Mouse (Mus musculus) embryonic facial prominence, embryonic 15.5 days (tissue): Measurements from ENCODE around the gene Lrrc36. TPM values are rescaled to one million over a fixed set of nuclear protein-coding genes. Genes with fewer than 3 reads are reported as not detected.

ENCODE experiments used
- ATAC-seq: fragments of 200-750 bp; cut with Nextera tagmentation; 2 replicates; pipeline ENCODE4 v1.8.0; 2017; ENCODE audit warnings: low read depth, moderate TSS enrichment; ENCODE audit not compliant: insufficient number of reproducible peaks, low FRiP score, low TSS enrichment
- H3K27ac ChIP-seq: fragments of 300-500 bp; sonication (generic); replicated peaks from 2 replicates; pipeline ENCODE4 v1.5.1; 2015; ENCODE audit warnings: mild to moderate bottlenecking, inconsistent platforms
- H3K27me3 ChIP-seq: fragments of 300-500 bp; sonication (generic); 2 replicates; pipeline ENCODE4 v1.6.1; 2015; ENCODE audit warnings: inconsistent platforms
- H3K36me3 ChIP-seq: fragments of 300-500 bp; sonication (generic); 2 replicates; pipeline ENCODE4 v1.6.1; 2015; ENCODE audit warnings: mild to moderate bottlenecking, inconsistent platforms
- H3K4me1 ChIP-seq: fragments of 300-500 bp; sonication (generic); 2 replicates; pipeline ENCODE4 v1.6.1; 2015; ENCODE audit warnings: inconsistent platforms
- H3K4me2 ChIP-seq: fragments of 300-500 bp; sonication (generic); replicated peaks from 2 replicates; pipeline ENCODE4 v1.6.1; 2015; ENCODE audit warnings: mild to moderate bottlenecking, inconsistent platforms
- H3K4me3 ChIP-seq: fragments of 300-500 bp; sonication (generic); replicated peaks from 2 replicates; pipeline ENCODE4 v1.5.1; 2015; ENCODE audit warnings: mild to moderate bottlenecking, inconsistent platforms
- H3K9ac ChIP-seq: fragments of 300-500 bp; sonication (generic); 2 replicates; pipeline ENCODE4 v1.6.1; 2015; ENCODE audit warnings: inconsistent platforms
- H3K9me3 ChIP-seq: fragments of 300-500 bp; sonication (generic); replicated peaks from 2 replicates; pipeline ENCODE4 v1.6.1; 2016; ENCODE audit warnings: inconsistent platforms
- WGBS: fragments of 180-500 bp; shearing (Covaris S2); methylation state at CpG from one replicate; pipeline ENCODE4 v1.1.7; 2015; 5-methylcytosine and 5-hydroxymethylcytosine counted together
- polyA plus RNA-seq: library from polyadenylated mRNA; unstranded; fragments of >200 nt; fragmentation: Nextera tagmentation; extraction: Ambion mirVana; gene quantifications from 2 replicates; pipeline ENCODE4 v1.2.1, GENCODE M21; 2015

Lrrc36 gene
- polyA plus RNA-seq, 1 experiment from 2014 or later, result 2.6 TPM

DNA sequence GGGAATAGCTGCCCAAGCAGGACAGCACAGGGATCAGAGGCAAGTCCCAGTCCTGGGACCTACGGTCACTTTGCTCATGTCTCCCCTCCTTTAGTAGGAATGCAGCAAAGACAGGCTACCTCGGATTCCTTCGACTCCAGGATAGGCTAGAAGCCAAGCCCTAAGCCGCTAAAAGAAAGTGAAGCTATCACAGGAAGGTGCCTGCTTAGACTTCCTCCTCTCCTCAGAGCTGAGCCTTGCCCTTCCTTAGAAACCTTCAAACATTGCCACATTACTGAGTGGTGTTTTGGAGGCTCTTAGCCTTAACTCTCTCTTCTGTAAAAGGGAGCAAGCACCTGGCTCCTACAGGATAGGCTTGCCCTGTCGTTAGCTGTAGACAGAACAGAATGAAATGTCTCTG, 61.3 kb downstream of the Lrrc36 start:
- no peak overlapping the region for H3K4me3 ChIP-seq
- H3K27ac ChIP-seq, result peak overlapping the region; percentile 34; the same call in 1 of the 2 replicates
- 33% methylated on average over 5 of the region's 5 CpGs for WGBS
- H3K36me3 ChIP-seq, result peaks cover 50% of the 10 kb centered on the region
- no peaks in the 10 kb centered on the region for H3K9me3 ChIP-seq
- H3K9ac ChIP-seq, result no peak overlapping the region
- H3K4me1 ChIP-seq, result peaks cover 44% of the 10 kb centered on the region
- no peak for ATAC-seq
- H3K27me3 ChIP-seq, result peaks cover 12% of the 10 kb centered on the region
- no peak overlapping the region for H3K4me2 ChIP-seq

DNA sequence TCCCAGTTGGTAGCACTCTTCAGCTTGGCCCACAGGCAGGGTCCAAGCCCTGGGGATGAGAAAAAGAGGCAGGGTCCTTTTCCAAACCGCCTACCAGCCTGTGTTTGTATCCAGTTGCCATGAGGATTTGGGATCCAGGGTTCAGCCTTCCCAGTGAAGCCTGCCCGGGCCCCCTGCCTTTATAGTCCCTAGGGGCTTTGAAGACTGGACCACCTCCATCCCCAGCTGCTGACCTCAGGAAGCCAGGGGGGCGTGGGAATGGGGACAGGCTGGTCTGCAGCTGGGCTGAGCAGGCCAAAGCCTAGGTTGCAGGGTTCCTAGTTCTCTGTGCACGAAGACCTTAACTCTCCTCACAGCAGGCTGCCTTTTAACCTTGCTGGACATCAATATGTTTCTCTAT, 61.9 kb downstream of the Lrrc36 start:
- Histone ChIP-seq H3K36me3 (peaks cover 50% of the 10 kb centered on the region), H3K4me3 (no peak overlapping the region), H3K4me1 (peaks cover 38% of the 10 kb centered on the region), H3K9me3 (no peaks in the 10 kb centered on the region), H3K4me2 (no peak overlapping the region), H3K27ac (0 out of 2 replicates have a peak overlapping the region, but pooled peaks have one; percentile 34), H3K9ac (no peak overlapping the region), H3K27me3 (peaks cover 12% of the 10 kb centered on the region)
- ATAC-seq, result no peak
- WGBS, result 55% methylated on average over 4 of the region's 4 CpGs

DNA sequence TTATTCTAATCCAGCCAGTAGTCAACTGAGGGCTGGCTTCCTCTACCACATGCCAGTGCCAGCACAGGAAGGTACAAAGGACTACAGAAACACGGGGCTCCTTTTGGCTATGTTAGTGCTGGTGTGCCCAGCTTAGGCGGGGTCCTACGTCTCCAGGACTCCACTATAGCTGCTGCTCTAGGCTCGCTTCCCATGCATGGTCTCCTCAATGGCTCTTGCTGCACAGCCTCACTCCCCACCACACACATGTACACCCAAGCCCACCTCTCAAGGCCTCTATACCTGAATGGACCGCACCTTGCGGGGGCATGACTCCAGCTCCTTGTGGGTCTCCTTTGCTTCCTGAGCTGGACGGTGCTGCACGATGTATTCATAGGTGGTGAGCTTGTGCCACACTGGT, 62.4 kb downstream of the Lrrc36 start:
- H3K27me3 ChIP-seq, result peaks cover 12% of the 10 kb centered on the region
- H3K27ac ChIP-seq, result no peak overlapping the region
- H3K4me1 ChIP-seq, result peaks cover 34% of the 10 kb centered on the region
- no peak for ATAC-seq
- H3K9me3 ChIP-seq, result no peaks in the 10 kb centered on the region
- H3K4me2 ChIP-seq, result no peak overlapping the region
- WGBS, result 91% methylated on average over 8 of the region's 8 CpGs
- H3K9ac ChIP-seq, result no peak overlapping the region
- H3K36me3 ChIP-seq, result peaks cover 50% of the 10 kb centered on the region
- H3K4me3 ChIP-seq, result no peak overlapping the region

DNA sequence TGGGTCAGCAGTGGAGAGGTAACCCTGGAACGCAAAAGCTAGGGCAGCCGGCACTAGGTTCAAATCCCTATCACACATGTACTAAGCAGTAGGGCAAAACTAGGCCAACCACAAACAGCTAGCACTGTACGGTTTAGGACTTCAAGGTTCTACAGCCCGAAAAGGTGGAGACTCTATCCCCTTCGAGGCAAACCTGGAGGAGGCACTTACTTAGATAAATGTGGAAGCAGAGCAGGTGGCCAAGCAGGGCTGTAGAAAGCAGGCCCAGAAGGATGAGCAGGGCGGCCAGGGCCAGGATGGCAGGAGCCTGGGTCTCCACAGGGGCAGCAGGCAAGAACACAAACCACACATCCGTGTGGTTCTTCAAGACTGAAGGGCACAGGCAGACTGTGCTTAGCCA, 62.8 kb downstream of the Lrrc36 start:
- Histone ChIP-seq H3K4me3 (no peak overlapping the region), H3K9me3 (no peaks in the 10 kb centered on the region), H3K9ac (no peak overlapping the region), H3K4me2 (no peak overlapping the region), H3K4me1 (peaks cover 33% of the 10 kb centered on the region), H3K27ac (no peak overlapping the region), H3K27me3 (peaks cover 12% of the 10 kb centered on the region), H3K36me3 (peaks cover 50% of the 10 kb centered on the region)
- WGBS, result 87% methylated on average over 7 of the region's 7 CpGs
- ATAC-seq, result no peak

DNA sequence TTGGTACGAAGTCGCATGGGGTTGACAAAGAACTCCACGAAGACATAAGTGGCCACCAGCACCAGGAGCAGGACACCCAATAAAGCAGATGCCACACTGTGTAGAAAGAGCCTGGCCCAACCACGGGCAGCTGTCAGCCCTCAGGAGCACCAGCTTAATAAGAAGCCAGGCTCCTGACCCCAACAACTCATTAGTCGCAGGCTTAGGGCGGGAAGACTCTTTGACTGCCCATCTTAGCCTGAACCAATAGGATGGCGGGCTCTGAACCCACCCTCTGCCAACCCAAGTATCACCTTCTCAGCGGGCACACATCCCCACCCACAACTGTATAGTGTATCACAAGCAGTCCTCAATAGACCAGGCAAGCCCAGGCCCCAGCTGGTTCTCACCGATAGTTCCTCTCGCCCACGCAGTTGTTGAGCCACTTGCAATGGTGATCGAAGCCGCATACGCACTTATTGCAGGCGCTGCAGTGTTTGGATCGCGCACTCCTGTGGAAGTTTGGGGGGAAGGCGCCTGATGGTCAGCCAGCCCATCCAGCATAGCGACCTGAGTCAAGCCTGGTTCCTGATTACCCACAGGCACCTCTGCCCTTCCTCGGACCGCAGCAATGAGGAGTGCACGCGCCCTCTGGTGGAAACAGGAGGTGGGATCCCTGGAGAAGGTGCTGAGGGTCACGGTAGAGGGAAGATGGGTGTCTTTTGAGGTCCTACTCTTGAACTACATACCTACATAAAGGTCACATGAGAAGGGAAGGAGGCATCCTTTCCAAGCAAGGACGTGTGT, 63.5 kb downstream of the Lrrc36 start:
- H3K27ac ChIP-seq, result no peak overlapping the region
- peaks cover 50% of the 10 kb centered on the region for H3K36me3 ChIP-seq
- 46% methylated on average over 25 of the region's 25 CpGs for WGBS
- no peak overlapping the region for H3K9ac ChIP-seq
- no peaks in the 10 kb centered on the region for H3K9me3 ChIP-seq
- H3K4me3 ChIP-seq, result no peak overlapping the region
- no peak for ATAC-seq
- peaks cover 31% of the 10 kb centered on the region for H3K4me1 ChIP-seq
- H3K27me3 ChIP-seq, result peaks cover 12% of the 10 kb centered on the region
- H3K4me2 ChIP-seq, result no peak overlapping the region

DNA sequence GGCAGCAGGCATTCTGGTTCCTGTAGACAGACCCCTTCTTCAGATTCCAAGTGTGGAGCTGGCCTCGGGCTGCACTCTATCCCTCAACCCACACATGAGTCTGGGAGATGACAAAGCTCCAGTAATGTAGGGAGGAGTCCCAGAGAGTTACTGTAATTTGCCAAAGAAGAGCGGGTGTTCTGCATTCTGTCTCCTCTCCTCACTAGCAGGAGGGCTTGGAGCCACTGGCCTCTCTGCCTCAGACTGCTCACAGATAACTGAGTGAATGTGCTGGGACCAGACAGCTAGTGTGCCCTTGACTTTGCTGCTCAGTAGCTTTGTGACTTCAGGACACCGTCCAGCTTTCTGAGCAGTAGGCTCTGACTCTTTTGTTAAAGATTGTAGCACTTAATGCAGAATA, 64.4 kb downstream of the Lrrc36 start:
- H3K36me3 ChIP-seq, result peaks cover 43% of the 10 kb centered on the region
- H3K4me3 ChIP-seq, result no peak overlapping the region
- peaks cover 7% of the 10 kb centered on the region for H3K27me3 ChIP-seq
- H3K4me1 ChIP-seq, result peaks cover 37% of the 10 kb centered on the region
- no peaks in the 10 kb centered on the region for H3K9me3 ChIP-seq
- no peak overlapping the region for H3K4me2 ChIP-seq
- no peak overlapping the region for H3K27ac ChIP-seq
- ATAC-seq, result no peak
- no peak overlapping the region for H3K9ac ChIP-seq
- WGBS, result 77% methylated on average over 3 of the region's 3 CpGs

DNA sequence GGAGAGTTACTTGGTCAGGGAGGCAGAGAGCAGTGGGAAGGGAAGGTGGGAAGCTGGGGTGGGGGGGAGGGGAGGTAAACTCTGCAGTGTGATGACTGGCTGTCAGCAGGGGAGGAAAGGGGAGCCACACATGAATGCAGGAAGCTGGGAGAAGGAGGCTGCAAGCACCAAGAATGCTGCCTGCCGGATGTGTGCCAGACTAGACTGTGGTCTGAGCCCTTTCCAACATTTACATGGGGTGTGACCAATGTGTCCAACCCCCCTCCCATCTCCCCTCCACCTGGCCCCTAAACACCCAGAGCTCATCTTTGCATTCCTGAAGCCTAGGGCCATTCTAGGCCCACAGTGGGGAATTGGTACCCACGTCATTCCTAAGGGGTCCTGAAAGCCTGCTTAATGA, 67.6 kb downstream of the Lrrc36 start:
- Histone ChIP-seq H3K36me3 (peaks cover 34% of the 10 kb centered on the region), H3K9ac (no peak overlapping the region), H3K4me1 (peaks cover 38% of the 10 kb centered on the region), H3K4me3 (no peak overlapping the region), H3K9me3 (no peaks in the 10 kb centered on the region), H3K27me3 (no peaks in the 10 kb centered on the region), H3K4me2 (no peak overlapping the region), H3K27ac (no peak overlapping the region)
- no peak for ATAC-seq
- WGBS, result 27% methylated on average over 2 of the region's 2 CpGs

DNA sequence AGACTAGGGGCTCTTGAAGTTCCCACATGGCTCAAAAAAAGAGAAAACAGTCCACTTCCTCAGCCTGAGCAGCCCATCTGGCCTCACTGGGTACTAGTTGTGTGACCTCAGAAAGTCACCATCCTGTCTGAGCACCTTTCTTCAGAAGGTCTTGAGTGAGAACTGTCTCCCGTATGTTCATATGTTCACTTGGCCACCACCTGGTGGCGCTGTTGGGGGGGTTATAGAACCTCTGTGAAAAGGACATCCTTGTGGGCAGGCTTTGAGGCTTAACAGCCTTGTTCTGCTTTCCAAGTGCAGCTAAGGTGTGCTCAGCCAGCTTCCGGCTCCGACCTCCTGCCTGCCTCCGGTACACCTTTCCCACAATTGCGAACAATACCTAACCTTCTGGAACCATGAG, 68.1 kb downstream of the Lrrc36 start:
- no peak overlapping the region for H3K9ac ChIP-seq
- H3K4me1 ChIP-seq, result peaks cover 38% of the 10 kb centered on the region
- 76% methylated on average over 6 of the region's 6 CpGs for WGBS
- no peak overlapping the region for H3K4me3 ChIP-seq
- peaks cover 31% of the 10 kb centered on the region for H3K36me3 ChIP-seq
- no peak overlapping the region for H3K4me2 ChIP-seq
- no peaks in the 10 kb centered on the region for H3K27me3 ChIP-seq
- no peak for ATAC-seq
- H3K27ac ChIP-seq, result no peak overlapping the region
- H3K9me3 ChIP-seq, result no peaks in the 10 kb centered on the region

DNA sequence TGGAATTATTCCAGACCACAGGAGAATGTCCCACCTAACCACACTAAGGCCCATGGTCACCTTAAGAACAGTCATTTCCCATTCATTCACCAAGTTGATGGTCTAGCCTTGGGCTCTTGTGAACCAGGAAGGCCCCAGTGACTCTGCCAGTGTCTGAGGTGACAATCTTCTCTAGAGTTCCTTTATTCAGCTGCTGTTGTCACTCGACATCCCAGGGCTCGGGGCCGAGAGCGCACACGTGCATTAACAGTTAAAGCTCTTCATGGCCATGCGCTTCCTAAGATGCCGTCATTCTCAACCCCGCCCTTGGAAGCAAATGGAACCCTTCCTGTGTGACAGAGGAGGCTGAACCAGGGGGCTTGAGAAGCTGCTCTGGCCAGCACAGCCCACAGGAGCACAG, 68.8 kb downstream of the Lrrc36 start:
- Histone ChIP-seq H3K4me1 (peaks cover 32% of the 10 kb centered on the region), H3K36me3 (peaks cover 26% of the 10 kb centered on the region), H3K9me3 (no peaks in the 10 kb centered on the region), H3K4me2 (no peak overlapping the region), H3K27ac (no peak overlapping the region), H3K4me3 (no peak overlapping the region), H3K27me3 (no peaks in the 10 kb centered on the region), H3K9ac (no peak overlapping the region)
- WGBS, result 79% methylated on average over 8 of the region's 8 CpGs
- ATAC-seq, result no peak

DNA sequence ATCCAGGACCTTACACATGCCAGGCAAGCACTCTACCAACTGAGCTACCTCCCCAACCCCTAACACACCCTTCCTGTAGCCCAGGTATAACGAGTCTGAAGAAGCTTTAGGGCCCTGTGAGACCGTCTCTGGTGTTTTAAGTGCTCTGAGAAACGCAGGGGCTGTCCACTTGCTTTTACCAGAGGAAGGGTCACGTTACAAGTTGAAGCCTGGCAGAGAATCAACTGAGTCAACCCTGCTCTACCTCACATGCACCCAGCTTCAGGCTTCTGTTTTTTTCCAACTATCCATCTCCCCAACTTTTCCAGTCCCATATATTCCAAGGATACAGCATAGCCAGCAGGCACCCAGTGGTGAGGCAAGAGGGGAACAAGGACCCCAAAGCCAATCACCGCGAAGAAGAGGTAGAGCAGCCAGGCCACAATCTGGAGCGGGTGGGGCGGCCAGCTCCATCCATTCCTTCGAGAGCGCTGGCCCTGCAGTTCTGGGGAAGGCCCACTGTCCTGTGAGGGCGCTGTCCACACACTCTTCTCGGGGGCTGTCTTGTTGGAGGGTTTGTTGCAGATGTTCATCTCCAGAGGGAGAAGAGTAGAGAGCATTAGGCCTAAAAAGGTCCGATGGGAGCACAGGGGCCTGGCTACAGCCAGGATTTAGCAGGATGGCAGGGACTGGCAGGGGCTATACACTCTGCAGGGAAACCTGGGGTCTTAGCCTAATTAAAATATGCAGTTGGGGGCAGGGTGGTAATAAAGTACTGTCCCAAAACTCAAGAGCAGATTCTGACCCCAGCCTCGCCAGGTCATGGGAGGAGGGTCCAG, 70.0 kb downstream of the Lrrc36 start:
- 0 out of 2 replicates have a peak, but pooled peaks have one; percentile 25 for ATAC-seq
- no peak overlapping the region for H3K9ac ChIP-seq
- H3K4me1 ChIP-seq, result peaks cover 32% of the 10 kb centered on the region
- no peaks in the 10 kb centered on the region for H3K9me3 ChIP-seq
- H3K4me2 ChIP-seq, result no peak overlapping the region
- WGBS, result 30% methylated on average over 14 of the region's 14 CpGs
- peaks cover 18% of the 10 kb centered on the region for H3K36me3 ChIP-seq
- H3K27me3 ChIP-seq, result no peaks in the 10 kb centered on the region
- peak overlapping the region; percentile 70 for H3K27ac ChIP-seq
- no peak overlapping the region for H3K4me3 ChIP-seq

DNA sequence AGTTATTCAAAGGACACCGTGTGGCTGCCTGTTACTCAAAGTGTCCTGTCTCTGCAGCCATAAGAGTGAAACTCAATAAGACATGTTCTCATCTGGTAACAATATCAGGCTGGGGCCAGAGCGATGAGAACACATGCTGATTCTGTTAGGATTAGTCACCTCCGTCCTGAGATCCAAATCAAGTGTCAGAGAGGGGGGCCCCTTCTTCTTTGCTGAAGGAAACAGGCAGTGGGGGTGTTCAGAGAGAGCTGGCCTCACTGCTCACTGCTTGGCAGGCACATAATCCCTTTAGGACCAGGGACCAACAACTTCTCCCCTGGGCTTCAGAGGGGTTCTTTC, 70.6 kb downstream of the Lrrc36 start:
- Histone ChIP-seq H3K27ac (peak overlapping the region; percentile 70), H3K4me2 (no peak overlapping the region), H3K9me3 (no peaks in the 10 kb centered on the region), H3K36me3 (peaks cover 13% of the 10 kb centered on the region; the same call in 1 of the 2 replicates), H3K4me3 (no peak overlapping the region), H3K4me1 (peaks cover 32% of the 10 kb centered on the region), H3K27me3 (no peaks in the 10 kb centered on the region), H3K9ac (no peak overlapping the region)
- peak; percentile 52; the same call in 1 of the 2 replicates for ATAC-seq
- 30% methylated on average over 3 of the region's 3 CpGs for WGBS
